Mouse (Mus musculus) testis, adult 2 months (tissue): ENCODE data around the gene Chit1.

ENCODE experiments used
- CTCF ChIP-seq: fragments of 200-500 bp; IDR thresholded peaks from 2 replicates; pipeline ENCODE4 v1.5.1; 2012; ENCODE audit warnings: low read depth, mild to moderate bottlenecking, inconsistent platforms, low read length, moderate library complexity; ENCODE audit not compliant: control insufficient read depth, insufficient read depth, insufficient replicate concordance
- POLR2A ChIP-seq: fragments of 200-500 bp; IDR thresholded peaks from 2 replicates; pipeline ENCODE4 v1.6.1; 2012; ENCODE audit warnings: low read depth, mild to moderate bottlenecking, inconsistent platforms, low read length, moderate library complexity; ENCODE audit not compliant: control insufficient read depth

GRCm38 (mm10) chr1:134146066-134146465, 35.0 kb downstream of the Chit1 start:
- TF ChIP-seq POLR2A (no peak), CTCF (no peak)
